Mouse (Mus musculus) midbrain, embryonic 10.5 days (tissue): Measurements from ENCODE around the gene Specc1l. TPM values are rescaled to one million over a fixed set of nuclear protein-coding genes. Genes with fewer than 3 reads are reported as not detected.
"Not testable (repeated sequence)": the region's sequence is repeated elsewhere in the genome, so short reads cannot be mapped to it uniquely, and the experiment has no call there.

Experiments used
- DNase-seq: peaks from one replicate; pipeline ENCODE4 v3.0.0-alpha.2; 2017; ENCODE audit warnings: low spot score
- H3K27ac ChIP-seq: fragments of 300-500 bp; sonication (generic); replicated peaks from 2 replicates; pipeline ENCODE4 v1.5.1; 2016; ENCODE audit warnings: mild to moderate bottlenecking
- H3K27me3 ChIP-seq: fragments of 300-500 bp; sonication (generic); 2 replicates; pipeline ENCODE4 v1.6.1; 2016; ENCODE audit warnings: low read depth, mild to moderate bottlenecking; ENCODE audit not compliant: poor library complexity, severe bottlenecking
- H3K36me3 ChIP-seq: fragments of 300-500 bp; sonication (generic); 2 replicates; pipeline ENCODE4 v1.6.1; 2016; ENCODE audit warnings: mild to moderate bottlenecking, moderate library complexity
- H3K4me1 ChIP-seq: fragments of 300-500 bp; sonication (generic); 2 replicates; pipeline ENCODE4 v1.6.1; 2016
- H3K4me3 ChIP-seq: fragments of 300-500 bp; sonication (generic); 2 replicates; pipeline ENCODE4 v1.5.1; 2016; ENCODE audit warnings: mild to moderate bottlenecking, moderate library complexity
- H3K9me3 ChIP-seq: fragments of 300-500 bp; sonication (generic); replicated peaks from 2 replicates; pipeline ENCODE4 v1.6.1; 2016; ENCODE audit warnings: mild to moderate bottlenecking
- WGBS: fragments of 180-500 bp; shearing (Covaris S2); methylation state at CpG from one replicate; pipeline ENCODE4 v1.1.7; 2016; 5-methylcytosine and 5-hydroxymethylcytosine counted together
- polyA plus RNA-seq: library from polyadenylated mRNA; unstranded; fragments of >200 nt; fragmentation: Nextera tagmentation; extraction: Ambion mirVana; gene quantifications from 2 replicates; pipeline ENCODE4 v1.2.1, GENCODE M21; 2016

Gene Specc1l
- polyA plus RNA-seq, 1 experiment from 2014 or later: 34.9 TPM

DNA sequence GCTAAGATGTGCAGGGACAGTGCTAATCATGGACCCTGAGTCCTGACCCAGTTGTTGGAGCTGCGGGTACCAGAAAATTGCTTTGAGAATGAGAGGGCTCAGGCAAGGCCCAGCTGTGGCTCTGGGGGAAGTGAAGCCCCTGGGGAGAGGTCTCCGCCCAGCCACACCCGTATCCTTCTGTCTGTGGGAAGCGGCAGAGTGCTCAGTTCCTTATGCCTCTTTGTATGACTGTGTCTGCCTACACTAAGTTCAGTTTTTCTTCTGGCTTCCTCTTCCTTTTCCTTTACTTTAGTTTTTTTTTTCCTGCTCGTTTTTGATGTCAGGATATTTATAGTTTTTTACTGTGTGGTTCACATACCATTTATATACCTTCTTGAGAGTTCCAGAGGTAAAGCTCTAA, 46.4 kb downstream of the Specc1l start:
- Histone ChIP-seq H3K27ac (no peak overlapping the region), H3K9me3 (no peaks in the 10 kb centered on the region), H3K27me3 (no peaks in the 10 kb centered on the region), H3K4me1 (no peaks in the 10 kb centered on the region), H3K4me3 (no peak overlapping the region), H3K36me3 (peaks cover 64% of the 10 kb centered on the region)
- WGBS: 75% methylated on average over 5 of the region's 5 CpGs
- DNase-seq: no peak

DNA sequence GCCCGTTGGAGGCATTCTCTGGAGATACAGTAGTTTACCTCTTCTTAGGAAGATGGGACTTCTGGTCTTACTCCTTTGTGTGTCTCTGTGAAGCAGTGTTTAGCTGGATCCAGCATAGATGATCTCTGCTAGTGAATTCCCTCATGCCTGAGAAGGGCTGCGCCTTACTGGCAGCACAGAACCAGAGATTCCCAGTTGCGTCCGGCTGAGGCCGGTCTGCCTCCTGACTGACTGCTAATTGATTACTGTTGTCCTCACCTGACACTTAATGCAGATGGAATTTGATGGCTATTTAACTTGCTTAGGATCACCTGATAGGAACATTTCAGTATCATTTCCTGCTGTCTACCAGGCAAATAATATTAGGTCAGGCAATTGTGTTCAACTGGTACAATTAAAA, 49.4 kb downstream of the Specc1l start:
- Histone ChIP-seq H3K27me3 (no peaks in the 10 kb centered on the region), H3K9me3 (no peaks in the 10 kb centered on the region), H3K4me1 (no peaks in the 10 kb centered on the region), H3K36me3 (peaks cover 85% of the 10 kb centered on the region), H3K27ac (no peak overlapping the region), H3K4me3 (no peak overlapping the region)
- WGBS: 95% methylated on average over 5 of the region's 5 CpGs
- no peak for DNase-seq

DNA sequence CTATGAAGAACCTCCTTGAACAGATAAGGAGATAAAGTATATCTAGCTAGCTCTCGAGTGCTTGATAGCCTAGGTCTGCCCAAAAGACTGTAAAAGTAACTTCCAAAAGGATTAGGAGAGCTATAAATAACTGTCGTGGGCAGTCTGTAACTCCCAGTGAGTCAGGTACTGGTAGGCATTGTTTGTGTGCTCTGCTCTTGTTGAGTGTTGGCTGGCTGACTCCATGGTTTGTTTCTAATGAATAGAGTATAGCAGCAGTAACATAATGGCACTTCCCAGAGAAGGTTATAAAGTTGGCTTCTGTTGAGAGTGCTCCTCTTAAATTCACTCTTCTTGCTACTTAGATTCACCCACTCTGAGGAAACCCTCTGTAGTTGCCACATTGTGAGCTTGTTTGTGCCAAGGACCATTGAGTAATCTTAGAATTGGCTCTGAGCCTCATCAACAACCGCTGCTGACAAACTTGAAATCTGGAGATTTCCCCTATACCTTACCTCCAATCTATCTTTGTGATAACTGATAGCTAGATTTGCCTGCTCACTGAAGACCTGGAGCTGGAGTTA, 53.2 kb downstream of the Specc1l start:
- WGBS: 89% methylated on average over 3 of the region's 3 CpGs

DNA sequence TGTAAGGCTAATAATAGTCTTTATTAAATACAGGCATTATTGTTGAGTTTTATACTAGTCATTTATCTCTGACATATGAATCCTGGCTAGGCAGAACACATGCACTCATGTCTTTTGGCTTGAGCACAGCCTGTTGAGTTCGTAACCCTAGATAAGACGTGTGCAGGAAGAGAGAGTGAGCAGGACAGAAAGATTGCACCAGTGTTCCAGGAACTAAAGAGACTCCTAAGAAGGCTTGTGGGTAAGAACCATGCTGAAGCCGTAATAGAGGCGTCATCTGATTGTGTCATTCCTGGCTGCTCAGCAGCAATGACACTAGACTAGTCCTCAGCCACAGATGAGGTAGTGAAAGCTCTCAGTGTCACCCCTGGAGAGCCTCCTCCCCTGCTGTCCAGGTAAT, 61.1 kb downstream of the Specc1l start:
- DNase-seq: no peak
- Histone ChIP-seq H3K27ac (no peak overlapping the region), H3K27me3 (no peaks in the 10 kb centered on the region), H3K4me3 (no peak overlapping the region), H3K4me1 (no peaks in the 10 kb centered on the region), H3K36me3 (peaks cover 80% of the 10 kb centered on the region), H3K9me3 (no peaks in the 10 kb centered on the region)
- WGBS: 95% methylated on average over 4 of the region's 4 CpGs

More for the DNA sequence above, 53.2 kb downstream of the Specc1l start:
- Histone ChIP-seq H3K27me3 (no peaks in the 10 kb centered on the region), H3K9me3 (no peaks in the 10 kb centered on the region), H3K4me3 (no peak overlapping the region), H3K27ac (no peak overlapping the region), H3K36me3 (peaks cover 96% of the 10 kb centered on the region), H3K4me1 (no peaks in the 10 kb centered on the region)
- DNase-seq: no peak

DNA sequence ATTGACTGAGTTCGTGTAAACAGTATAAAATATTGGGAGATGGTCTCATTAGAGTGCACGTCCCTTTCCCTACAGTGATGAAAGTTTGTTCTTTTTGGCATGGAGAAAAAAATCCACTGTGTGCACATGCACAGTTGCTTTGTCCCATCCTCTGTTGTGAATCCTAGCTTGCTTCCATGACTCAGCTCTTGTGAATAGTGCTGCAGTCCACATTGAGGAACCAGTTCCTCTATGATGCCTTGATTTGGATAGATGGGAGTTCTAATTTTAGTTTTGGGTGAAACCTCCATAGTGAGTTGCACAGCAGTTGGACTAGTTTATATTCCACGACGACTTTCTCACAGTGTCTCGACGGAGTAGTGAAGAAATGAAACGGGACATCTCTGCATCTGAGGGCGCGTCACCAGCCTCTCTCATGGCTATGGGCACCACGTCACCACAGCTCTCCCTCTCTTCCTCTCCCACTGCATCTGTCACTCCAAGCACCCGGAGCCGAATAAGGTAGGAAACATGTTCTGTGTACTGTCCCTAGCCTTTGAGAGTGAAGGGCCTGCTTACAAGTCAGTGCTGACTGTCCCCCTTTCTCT, 64.6 kb downstream of the Specc1l start:
- Histone ChIP-seq H3K36me3 (peaks cover 79% of the 10 kb centered on the region), H3K27ac (no peak overlapping the region), H3K4me1 (no peaks in the 10 kb centered on the region), H3K9me3 (no peaks in the 10 kb centered on the region), H3K4me3 (no peak overlapping the region), H3K27me3 (no peaks in the 10 kb centered on the region)
- DNase-seq: no peak
- WGBS: 93% methylated on average over 12 of the region's 12 CpGs

DNA sequence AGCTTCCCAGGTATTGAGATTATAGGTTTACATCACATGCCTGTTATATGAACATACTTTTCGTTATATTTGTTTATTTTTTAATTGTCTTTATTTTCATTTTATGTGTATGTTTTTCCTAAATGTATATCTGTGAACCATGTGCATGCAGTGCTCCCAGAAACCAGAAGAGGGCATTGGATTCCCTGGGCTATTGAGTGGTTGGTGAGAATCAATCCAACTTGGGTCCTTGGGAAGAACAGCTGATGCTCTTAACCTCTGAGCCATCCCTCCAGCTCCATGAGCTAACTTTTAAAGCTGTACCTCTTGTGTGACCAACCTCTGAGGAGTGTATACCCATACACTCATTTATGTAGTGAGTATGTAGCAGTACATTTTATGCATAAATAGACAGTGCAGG, 65.6 kb downstream of the Specc1l start:
- H3K4me3 ChIP-seq: no peak overlapping the region
- no peak for DNase-seq
- no peak overlapping the region for H3K27ac ChIP-seq
- no peaks in the 10 kb centered on the region for H3K9me3 ChIP-seq
- no peaks in the 10 kb centered on the region for H3K4me1 ChIP-seq
- H3K27me3 ChIP-seq: no peaks in the 10 kb centered on the region
- WGBS: 86% methylated on average over 1 of the region's 1 CpGs
- H3K36me3 ChIP-seq: peaks cover 77% of the 10 kb centered on the region

DNA sequence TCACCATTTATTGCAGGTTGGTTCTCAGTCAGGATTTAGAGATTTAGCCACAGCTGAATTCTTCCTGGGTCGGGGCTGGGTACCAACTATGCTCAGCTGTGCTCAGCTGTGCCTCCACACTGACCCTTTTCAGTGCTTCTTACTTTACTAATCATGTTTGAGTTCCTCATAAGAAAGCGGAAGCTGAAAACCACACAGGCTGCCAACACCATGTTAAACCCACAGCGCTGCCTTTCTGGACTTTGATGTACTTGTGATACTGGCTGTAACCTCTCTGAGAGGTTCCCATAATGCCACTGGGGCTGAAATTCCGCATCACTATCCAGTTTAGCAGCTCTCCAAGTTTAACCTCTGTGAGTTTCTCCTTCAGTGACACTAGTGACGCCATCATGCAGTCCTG, 70.8 kb downstream of the Specc1l start:
- WGBS: 92% methylated on average over 5 of the region's 5 CpGs
- peaks cover 69% of the 10 kb centered on the region for H3K36me3 ChIP-seq
- H3K4me1 ChIP-seq: no peaks in the 10 kb centered on the region
- no peaks in the 10 kb centered on the region for H3K27me3 ChIP-seq
- no peak overlapping the region for H3K27ac ChIP-seq
- no peak for DNase-seq
- H3K4me3 ChIP-seq: no peak overlapping the region
- H3K9me3 ChIP-seq: no peaks in the 10 kb centered on the region

DNA sequence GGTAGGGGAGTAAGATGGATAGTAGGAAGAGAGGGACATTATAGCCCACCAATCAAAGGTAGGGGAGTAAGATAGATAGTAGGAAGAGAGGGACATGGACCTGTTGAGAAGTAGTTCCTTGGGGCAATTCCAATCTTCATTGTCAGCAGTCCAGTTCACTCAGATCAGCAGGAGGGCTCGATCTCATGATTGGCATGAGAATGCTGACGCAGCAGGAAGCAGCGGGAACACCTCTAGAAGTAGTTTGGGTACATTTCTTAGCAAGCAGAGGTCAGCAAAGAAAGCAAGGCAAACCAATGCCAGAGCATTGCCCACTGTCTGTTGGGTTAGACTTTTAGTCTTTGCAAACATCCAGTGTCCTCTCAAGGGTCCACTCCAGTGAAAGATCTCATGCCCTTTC, 71.9 kb downstream of the Specc1l start:
- Histone ChIP-seq H3K9me3 (no peaks in the 10 kb centered on the region), H3K4me1 (no peaks in the 10 kb centered on the region), H3K27ac (no peak overlapping the region), H3K4me3 (no peak overlapping the region), H3K36me3 (peaks cover 66% of the 10 kb centered on the region), H3K27me3 (no peaks in the 10 kb centered on the region)
- no peak for DNase-seq
- 98% methylated on average over 3 of the region's 3 CpGs for WGBS

DNA sequence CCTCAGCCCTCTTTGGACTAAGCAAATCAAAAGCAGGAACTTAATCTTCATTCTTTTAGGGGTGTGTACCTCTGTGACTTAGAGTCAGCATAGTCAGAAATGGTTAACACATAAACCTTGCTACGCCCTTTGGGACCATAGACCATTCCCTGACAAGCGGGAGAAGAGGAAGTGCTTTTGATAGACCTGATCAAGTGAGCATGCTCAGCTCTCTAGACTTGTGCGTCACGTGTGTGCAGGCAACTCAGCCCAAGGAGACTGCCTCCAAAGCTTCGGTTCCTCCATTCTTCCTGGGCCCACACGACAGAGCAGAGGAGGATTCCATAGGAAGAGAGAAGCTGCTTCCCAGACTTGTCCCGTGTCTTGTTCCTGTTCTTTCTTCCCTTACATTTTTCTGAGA, 76.7 kb downstream of the Specc1l start:
- WGBS: 88% methylated on average over 7 of the region's 7 CpGs

DNA sequence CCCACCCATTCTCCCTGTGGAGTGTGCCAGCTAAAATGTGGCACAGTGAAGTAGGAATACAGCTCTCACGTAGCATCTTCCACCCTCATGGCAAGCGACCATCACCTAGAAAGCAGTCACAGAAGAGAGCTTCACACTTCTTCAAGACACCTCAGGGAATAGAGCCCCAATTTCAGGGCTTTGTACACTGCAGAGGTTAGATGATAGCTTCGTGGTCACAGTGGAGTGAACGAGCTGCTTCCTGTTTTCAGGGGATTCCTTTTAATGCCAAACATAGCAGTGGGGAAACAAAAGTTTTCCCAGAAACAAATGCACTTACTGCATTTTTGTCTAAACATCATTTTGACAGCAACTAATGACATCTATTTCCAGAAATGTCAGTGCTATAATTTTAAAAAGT, 77.5 kb downstream of the Specc1l start:
- H3K27ac ChIP-seq: no peak overlapping the region
- H3K27me3 ChIP-seq: no peaks in the 10 kb centered on the region
- 84% methylated on average over 4 of the region's 4 CpGs for WGBS

More for the DNA sequence above, 76.7 kb downstream of the Specc1l start:
- Histone ChIP-seq H3K36me3 (peaks cover 49% of the 10 kb centered on the region), H3K27me3 (no peaks in the 10 kb centered on the region), H3K4me3 (no peak overlapping the region), H3K27ac (no peak overlapping the region), H3K4me1 (no peaks in the 10 kb centered on the region), H3K9me3 (no peaks in the 10 kb centered on the region)
- no peak for DNase-seq

DNA sequence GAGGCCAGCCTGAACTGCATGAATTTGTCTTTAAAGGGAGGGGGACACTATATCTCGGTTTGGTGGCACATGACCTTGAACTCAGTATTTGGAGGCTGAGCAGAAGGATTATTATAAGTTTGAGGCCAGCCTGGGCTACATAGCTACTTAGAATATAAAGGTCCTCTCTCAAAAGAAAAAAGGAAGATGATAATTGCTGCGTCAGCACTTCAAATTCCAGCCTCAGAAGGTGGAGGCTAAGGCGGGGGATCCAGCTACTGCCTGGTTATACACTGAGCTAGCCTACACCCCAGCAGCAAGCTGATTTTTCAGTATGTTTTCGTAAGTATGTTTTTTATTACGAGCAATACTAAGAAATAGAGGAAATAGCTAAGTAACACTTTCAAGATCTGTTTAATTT, 78.8 kb downstream of the Specc1l start:
- Histone ChIP-seq H3K4me1 (no peaks in the 10 kb centered on the region), H3K27ac (no peak overlapping the region), H3K9me3 (no peaks in the 10 kb centered on the region), H3K4me3 (no peak overlapping the region), H3K27me3 (no peaks in the 10 kb centered on the region), H3K36me3 (peaks cover 39% of the 10 kb centered on the region)
- 89% methylated on average over 5 of the region's 5 CpGs for WGBS
- DNase-seq: no peak

More for the DNA sequence above, 77.5 kb downstream of the Specc1l start:
- no peak overlapping the region for H3K4me3 ChIP-seq
- H3K9me3 ChIP-seq: no peaks in the 10 kb centered on the region
- peaks cover 41% of the 10 kb centered on the region for H3K36me3 ChIP-seq
- DNase-seq: no peak
- H3K4me1 ChIP-seq: no peaks in the 10 kb centered on the region

DNA sequence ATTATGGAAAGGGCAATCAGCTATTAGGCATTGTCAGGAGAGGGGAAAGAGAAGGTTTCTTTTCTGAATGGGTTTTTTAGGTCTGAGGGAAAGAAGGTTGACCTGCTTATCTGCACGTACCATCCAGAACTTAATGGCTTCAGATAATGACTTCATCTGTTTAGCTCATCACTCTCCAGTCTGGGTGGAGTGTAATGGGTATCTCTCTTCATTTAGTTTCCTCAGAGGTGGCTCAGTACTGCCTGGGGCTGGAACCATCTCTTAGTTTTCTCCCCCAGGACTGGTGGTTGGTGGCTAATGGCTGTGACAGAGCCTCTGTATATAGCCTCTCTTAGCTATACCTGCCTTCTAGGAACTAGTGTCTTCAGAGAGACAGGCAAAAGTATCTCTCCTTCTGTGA, 79.5 kb downstream of the Specc1l start:
- DNase-seq: no peak
- H3K9me3 ChIP-seq: no peaks in the 10 kb centered on the region
- H3K27ac ChIP-seq: no peak overlapping the region
- H3K4me3 ChIP-seq: no peak overlapping the region
- 97% methylated on average over 1 of the region's 1 CpGs for WGBS
- peaks cover 45% of the 10 kb centered on the region for H3K36me3 ChIP-seq
- no peaks in the 10 kb centered on the region for H3K4me1 ChIP-seq
- H3K27me3 ChIP-seq: no peaks in the 10 kb centered on the region

DNA sequence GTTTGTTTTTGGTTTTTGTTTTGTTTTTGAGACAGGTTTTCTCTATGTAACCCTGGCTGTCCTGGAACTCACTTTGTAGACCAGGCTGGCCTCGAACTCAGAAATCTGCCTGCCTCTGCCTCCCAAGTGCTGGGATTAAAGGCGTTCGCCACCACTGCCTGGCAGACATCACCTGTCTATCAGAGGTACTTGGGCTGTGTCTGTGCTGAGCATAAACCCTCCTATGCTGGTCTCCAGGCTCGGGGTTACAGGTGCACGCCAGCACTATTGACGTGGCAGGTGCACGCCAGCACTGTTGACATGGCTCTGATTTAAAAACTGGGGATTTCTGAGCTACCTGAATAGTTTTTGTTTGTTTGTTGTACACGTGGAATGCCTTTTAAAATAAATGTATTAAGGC, 80.3 kb downstream of the Specc1l start:
- not testable (repeated sequence) for H3K9me3 ChIP-seq, H3K27me3 ChIP-seq, H3K27ac ChIP-seq, H3K4me1 ChIP-seq, H3K4me3 ChIP-seq, DNase-seq
- H3K36me3 ChIP-seq: peaks cover 46% of the 10 kb centered on the region
- 95% methylated on average over 8 of the region's 8 CpGs for WGBS

DNA sequence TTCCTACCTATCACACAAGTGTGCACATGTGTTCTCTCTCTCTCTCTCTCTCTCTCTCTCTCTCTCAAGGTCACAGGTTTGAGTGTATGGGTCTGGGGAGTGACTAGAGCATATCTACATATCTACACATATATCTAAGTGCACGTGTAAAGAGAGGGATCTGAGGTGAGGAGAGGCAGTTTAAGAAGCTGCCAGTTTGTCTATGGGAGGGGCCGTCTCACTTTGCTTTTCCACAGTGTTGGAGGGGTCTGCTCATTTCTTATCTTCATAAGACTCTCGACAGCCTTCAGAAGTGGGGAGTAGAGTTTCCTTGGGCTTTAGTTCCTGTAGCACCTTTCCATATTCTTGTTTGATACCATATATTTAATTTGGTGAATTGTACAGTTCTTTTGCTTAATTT, 81.4 kb downstream of the Specc1l start:
- Histone ChIP-seq H3K27me3 (no peaks in the 10 kb centered on the region), H3K4me3 (no peak overlapping the region), H3K4me1 (no peaks in the 10 kb centered on the region), H3K9me3 (no peaks in the 10 kb centered on the region), H3K27ac (no peak overlapping the region), H3K36me3 (peaks cover 45% of the 10 kb centered on the region)
- WGBS: 87% methylated on average over 3 of the region's 3 CpGs
- DNase-seq: no peak
